Mouse (Mus musculus): Measurements from ENCODE around the gene Ipo11. TPM values are rescaled to one million over a fixed set of nuclear protein-coding genes. Genes with fewer than 3 reads are reported as not detected.

Gene Ipo11
- polyA plus RNA-seq, 1 experiment from 2014 or later = 14.3 TPM

GRCm38 (mm10) chr13:106823121-106823874, 113.5 kb downstream of the Ipo11 start:
- no peak overlapping the region for H3K9ac ChIP-seq (ENCODE audit: low read length)
- ATAC-seq (ENCODE audit: low FRiP score, low TSS enrichment) = no peak
- no peak overlapping the region for H3K4me2 ChIP-seq (replicated peaks; ENCODE audit: low read depth)
- no peak overlapping the region for H3K4me3 ChIP-seq (ENCODE audit: low read depth, low read length)
- WGBS = 93% methylated on average over 12 of the region's 12 CpGs
- no peak for DNase-seq (ENCODE audit: low spot score)
- no peak overlapping the region for H3K27ac ChIP-seq (replicated peaks)
- H3K27me3 ChIP-seq (ENCODE audit: control insufficient read depth, insufficient read depth, low read length) = no peaks in the 10 kb centered on the region
- no peaks in the 10 kb centered on the region for H3K9me3 ChIP-seq (ENCODE audit: control insufficient read depth, low read length)
- no peak for TF ChIP-seq EP300 (optimal IDR thresholded peaks at IDR 0.05)
- no peak for TF ChIP-seq CTCF (IDR thresholded peaks at IDR 0.05; ENCODE audit: low read depth)
- H3K36me3 ChIP-seq (ENCODE audit: control insufficient read depth, insufficient read depth, low read length) = no peaks in the 10 kb centered on the region
- H3K4me1 ChIP-seq (replicated peaks; ENCODE audit: control insufficient read depth, insufficient read depth) = no peaks in the 10 kb centered on the region

GRCm38 (mm10) chr13:106820149-106820548, 116.6 kb downstream of the Ipo11 start:
- WGBS = 71% methylated on average over 2 of the region's 2 CpGs
- Histone ChIP-seq H3K9me3 (ENCODE audit: control insufficient read depth, low read length) (no peaks in the 10 kb centered on the region), H3K27me3 (ENCODE audit: control insufficient read depth, insufficient read depth, low read length) (no peaks in the 10 kb centered on the region), H3K36me3 (ENCODE audit: control insufficient read depth, insufficient read depth, low read length) (no peaks in the 10 kb centered on the region), H3K9ac (ENCODE audit: low read length) (no peak overlapping the region), H3K27ac (replicated peaks) (no peak overlapping the region), H3K4me3 (ENCODE audit: low read depth, low read length) (no peak overlapping the region), H3K4me1 (replicated peaks; ENCODE audit: control insufficient read depth, insufficient read depth) (no peaks in the 10 kb centered on the region), H3K4me2 (replicated peaks; ENCODE audit: low read depth) (no peak overlapping the region)
- DNase-seq (ENCODE audit: low spot score) (no peak), ATAC-seq (ENCODE audit: low FRiP score, low TSS enrichment) (no peak)
- no peak for TF ChIP-seq CTCF (IDR thresholded peaks at IDR 0.05; ENCODE audit: low read depth)
- TF ChIP-seq EP300 (optimal IDR thresholded peaks at IDR 0.05) = no peak

- H3K9ac ChIP-seq (ENCODE audit: low read length) = no peak overlapping the region
- 77% methylated on average over 4 of the region's 4 CpGs for WGBS
- no peak overlapping the region for H3K27ac ChIP-seq (replicated peaks)
- no peaks in the 10 kb centered on the region for H3K36me3 ChIP-seq (ENCODE audit: control insufficient read depth, insufficient read depth, low read length)
- no peak overlapping the region for H3K4me2 ChIP-seq (replicated peaks; ENCODE audit: low read depth)
- no peaks in the 10 kb centered on the region for H3K27me3 ChIP-seq (ENCODE audit: control insufficient read depth, insufficient read depth, low read length)
- TF ChIP-seq EP300 (optimal IDR thresholded peaks at IDR 0.05) (no peak), CTCF (IDR thresholded peaks at IDR 0.05; ENCODE audit: low read depth) (no peak)
- H3K9me3 ChIP-seq (ENCODE audit: control insufficient read depth, low read length) = no peaks in the 10 kb centered on the region
- DNase-seq (ENCODE audit: low spot score) = no peak
- H3K4me3 ChIP-seq (ENCODE audit: low read depth, low read length) = no peak overlapping the region
- H3K4me1 ChIP-seq (replicated peaks; ENCODE audit: control insufficient read depth, insufficient read depth) = no peaks in the 10 kb centered on the region
- ATAC-seq (ENCODE audit: low FRiP score, low TSS enrichment) = no peak
Observed at GRCm38 (mm10) chr13:106819749-106820148, 117.0 kb downstream of the Ipo11 start.

GRCm38 (mm10) chr13:106817066-106817465, 119.7 kb downstream of the Ipo11 start:
- no peaks in the 10 kb centered on the region for H3K9me3 ChIP-seq (ENCODE audit: control insufficient read depth, low read length)
- H3K27ac ChIP-seq (replicated peaks) = no peak overlapping the region
- H3K27me3 ChIP-seq (ENCODE audit: control insufficient read depth, insufficient read depth, low read length) = no peaks in the 10 kb centered on the region
- H3K4me3 ChIP-seq (ENCODE audit: low read depth, low read length) = no peak overlapping the region
- TF ChIP-seq EP300 (optimal IDR thresholded peaks at IDR 0.05) (no peak), CTCF (IDR thresholded peaks at IDR 0.05; ENCODE audit: low read depth) (no peak)
- no peaks in the 10 kb centered on the region for H3K36me3 ChIP-seq (ENCODE audit: control insufficient read depth, insufficient read depth, low read length)
- ATAC-seq (ENCODE audit: low FRiP score, low TSS enrichment) (no peak), DNase-seq (ENCODE audit: low spot score) (no peak)
- no peak overlapping the region for H3K9ac ChIP-seq (ENCODE audit: low read length)
- H3K4me2 ChIP-seq (replicated peaks; ENCODE audit: low read depth) = no peak overlapping the region
- no peaks in the 10 kb centered on the region for H3K4me1 ChIP-seq (replicated peaks; ENCODE audit: control insufficient read depth, insufficient read depth)
- WGBS = 88% methylated on average over 5 of the region's 5 CpGs

- no peak for ATAC-seq (ENCODE audit: low FRiP score, low TSS enrichment)
- Histone ChIP-seq H3K4me1 (replicated peaks; ENCODE audit: control insufficient read depth, insufficient read depth) (no peaks in the 10 kb centered on the region), H3K9ac (ENCODE audit: low read length) (no peak overlapping the region), H3K27ac (replicated peaks) (no peak overlapping the region), H3K36me3 (ENCODE audit: control insufficient read depth, insufficient read depth, low read length) (no peaks in the 10 kb centered on the region), H3K9me3 (ENCODE audit: control insufficient read depth, low read length) (no peaks in the 10 kb centered on the region), H3K4me2 (replicated peaks; ENCODE audit: low read depth) (no peak overlapping the region), H3K4me3 (ENCODE audit: low read depth, low read length) (no peak overlapping the region), H3K27me3 (ENCODE audit: control insufficient read depth, insufficient read depth, low read length) (no peaks in the 10 kb centered on the region)
- TF ChIP-seq EP300 (optimal IDR thresholded peaks at IDR 0.05) (no peak), CTCF (IDR thresholded peaks at IDR 0.05; ENCODE audit: low read depth) (no peak)
- WGBS = 88% methylated on average over 4 of the region's 4 CpGs
- no peak for DNase-seq (ENCODE audit: low spot score)
Observed at GRCm38 (mm10) chr13:106813519-106813918, 123.2 kb downstream of the Ipo11 start.

GRCm38 (mm10) chr13:106813087-106813486, 123.7 kb downstream of the Ipo11 start:
- DNase-seq (ENCODE audit: low spot score) (no peak), ATAC-seq (ENCODE audit: low FRiP score, low TSS enrichment) (no peak)
- Histone ChIP-seq H3K4me1 (replicated peaks; ENCODE audit: control insufficient read depth, insufficient read depth) (no peaks in the 10 kb centered on the region), H3K4me2 (replicated peaks; ENCODE audit: low read depth) (no peak overlapping the region), H3K27me3 (ENCODE audit: control insufficient read depth, insufficient read depth, low read length) (no peaks in the 10 kb centered on the region), H3K4me3 (ENCODE audit: low read depth, low read length) (no peak overlapping the region), H3K9me3 (ENCODE audit: control insufficient read depth, low read length) (no peaks in the 10 kb centered on the region), H3K27ac (replicated peaks) (no peak overlapping the region), H3K9ac (ENCODE audit: low read length) (no peak overlapping the region), H3K36me3 (ENCODE audit: control insufficient read depth, insufficient read depth, low read length) (no peaks in the 10 kb centered on the region)
- 84% methylated on average over 9 of the region's 9 CpGs for WGBS
- TF ChIP-seq EP300 (optimal IDR thresholded peaks at IDR 0.05) (no peak), CTCF (IDR thresholded peaks at IDR 0.05; ENCODE audit: low read depth) (no peak)

All from stomach, postnatal 0 days (tissue).